Mouse (Mus musculus) spleen, adult 18-20 months (tissue): ENCODE data around the gene Trim27.

ENCODE experiments used
- DNase-seq, 2 experiments: peaks; one replicate each; pipeline ENCODE4 v3.0.0; 2022; ENCODE audit warnings: mixed read lengths in 2 of 2

Gene Trim27

GRCm38 (mm10) chr13:21172241-21173027 is 6.8 kb upstream of the Trim27 start:
- peak; percentile 20 to 50 for DNase-seq

- peak in 1 of 2 experiments; percentile 25 for DNase-seq
Observed at GRCm38 (mm10) chr13:21173072-21173471, 6.2 kb upstream of the Trim27 start.

GRCm38 (mm10) chr13:21176733-21177132 is 2.5 kb upstream of the Trim27 start:
- DNase-seq, result no peak

- DNase-seq, result no peak
Observed at GRCm38 (mm10) chr13:21177657-21178056, 1.6 kb upstream of the Trim27 start.

- no peak for DNase-seq
Observed at GRCm38 (mm10) chr13:21178364-21178763, 881 bp upstream of the Trim27 start.

- peak; percentile 81 to 89 for DNase-seq
Observed at GRCm38 (mm10) chr13:21179724-21180550, 692 bp downstream of the Trim27 start.

- DNase-seq, result peak; percentile 63 to 71
Observed at GRCm38 (mm10) chr13:21180551-21181530, 1.6 kb downstream of the Trim27 start.

GRCm38 (mm10) chr13:21181996-21182395 is 2.8 kb downstream of the Trim27 start:
- DNase-seq, result no peak

- DNase-seq, result no peak
Observed at GRCm38 (mm10) chr13:21183066-21183465, 3.8 kb downstream of the Trim27 start.

GRCm38 (mm10) chr13:21183661-21184060 is 4.4 kb downstream of the Trim27 start:
- no peak for DNase-seq

GRCm38 (mm10) chr13:21185521-21185920 is 6.3 kb downstream of the Trim27 start:
- DNase-seq, result no peak

- no peak for DNase-seq
Observed at GRCm38 (mm10) chr13:21195406-21196228, 16.4 kb downstream of the Trim27 start.

GRCm38 (mm10) chr13:21197721-21198120 is 18.5 kb downstream of the Trim27 start:
- DNase-seq, result no peak

- DNase-seq, result no peak
Observed at GRCm38 (mm10) chr13:21198313-21198712, 19.1 kb downstream of the Trim27 start.

GRCm38 (mm10) chr13:21199046-21200028 is 20.1 kb downstream of the Trim27 start:
- DNase-seq, result no peak

GRCm38 (mm10) chr13:21200043-21200999 is 21.1 kb downstream of the Trim27 start:
- DNase-seq, result peak; percentile 80 to 88

- DNase-seq, result peak in 1 of 2 experiments; percentile 7
Observed at GRCm38 (mm10) chr13:21215275-21215983, 36.2 kb downstream of the Trim27 start.

- DNase-seq, result no peak
Observed at GRCm38 (mm10) chr13:21216781-21217180, 37.5 kb downstream of the Trim27 start.
